Mouse (Mus musculus) cerebellum, adult 9-10 months (tissue): ENCODE results near the gene 4932438H23Rik.
"Not testable (repeated sequence)": the region's sequence is repeated elsewhere in the genome, so short reads cannot be mapped to it uniquely, and the experiment has no call there.

Experiments
- DNase-seq: peaks from one replicate; pipeline ENCODE4 v3.0.0; 2022

4932438H23Rik gene

DNA sequence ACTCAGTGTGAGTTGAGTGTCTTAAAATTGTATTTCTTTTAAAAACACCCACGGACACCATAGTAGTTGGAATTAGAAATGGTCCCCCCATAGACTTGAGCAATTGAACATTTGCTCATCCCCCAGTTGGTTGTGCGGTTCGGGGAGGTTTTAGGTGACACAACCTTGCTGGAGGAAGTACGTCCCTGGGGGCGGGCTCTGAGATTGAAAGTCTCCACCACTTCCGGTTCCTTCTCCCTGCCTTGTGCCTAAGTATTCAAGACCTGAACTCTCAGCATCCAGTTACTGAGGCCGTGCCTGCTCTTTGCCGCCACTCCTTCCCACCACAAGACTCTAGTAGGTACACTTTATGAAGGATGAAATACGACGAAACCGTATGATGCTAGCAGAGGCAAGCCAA lies 2.9 kb upstream of the 4932438H23Rik start:
- DNase-seq, result no peak

DNA sequence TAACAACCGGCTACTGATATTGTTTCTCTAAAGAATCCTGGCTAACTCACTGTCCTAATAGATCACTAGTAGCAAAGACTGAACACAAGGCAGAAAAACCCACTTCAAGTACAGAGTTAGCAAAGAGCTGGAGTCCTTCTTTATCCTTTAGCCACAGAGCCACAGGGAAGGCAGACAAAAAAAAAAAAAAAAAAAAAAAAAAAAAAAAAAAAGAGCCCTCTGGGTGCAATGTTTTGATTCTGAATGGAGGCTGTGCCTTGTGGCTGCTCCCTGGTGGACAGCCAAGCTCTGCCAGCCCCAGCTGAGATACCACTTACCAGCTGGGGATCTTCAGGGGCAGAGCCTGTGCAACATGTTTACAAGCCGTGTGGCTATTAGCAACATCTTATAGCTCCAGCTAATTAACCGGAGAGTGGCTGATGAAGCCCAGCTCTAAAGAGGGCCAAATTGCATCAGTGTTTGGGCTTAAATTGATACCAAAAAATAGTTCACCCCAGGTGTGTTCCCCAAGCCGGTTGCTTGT lies 2.1 kb upstream of the 4932438H23Rik start:
- no peak for DNase-seq

DNA sequence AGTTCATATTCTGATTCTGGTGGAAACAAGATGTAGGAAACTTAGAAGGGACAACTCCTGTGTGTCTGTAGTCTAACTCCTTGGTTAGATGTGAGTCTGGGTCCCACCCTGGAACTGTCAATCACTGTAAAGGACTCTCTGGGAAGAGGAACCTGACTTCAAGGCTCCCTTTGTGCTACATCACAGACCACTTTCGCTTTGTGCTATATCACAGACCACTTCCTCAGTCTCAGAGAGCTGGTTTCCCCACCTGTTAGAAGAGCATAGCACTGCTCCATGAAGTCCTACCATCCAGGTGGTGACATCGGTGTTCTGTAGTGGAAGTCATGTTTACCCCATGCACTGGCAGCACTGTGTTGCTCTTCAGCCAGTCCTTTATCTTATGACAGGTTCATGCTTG lies 1.1 kb upstream of the 4932438H23Rik start:
- DNase-seq, result no peak

- no peak for DNase-seq
Measured at GRCm38 (mm10) chr16:91086642-91087306, 8.1 kb downstream of the 4932438H23Rik start.

GRCm38 (mm10) chr16:91085239-91085825 lies 9.6 kb downstream of the 4932438H23Rik start:
- peak; percentile 50 for DNase-seq

DNA sequence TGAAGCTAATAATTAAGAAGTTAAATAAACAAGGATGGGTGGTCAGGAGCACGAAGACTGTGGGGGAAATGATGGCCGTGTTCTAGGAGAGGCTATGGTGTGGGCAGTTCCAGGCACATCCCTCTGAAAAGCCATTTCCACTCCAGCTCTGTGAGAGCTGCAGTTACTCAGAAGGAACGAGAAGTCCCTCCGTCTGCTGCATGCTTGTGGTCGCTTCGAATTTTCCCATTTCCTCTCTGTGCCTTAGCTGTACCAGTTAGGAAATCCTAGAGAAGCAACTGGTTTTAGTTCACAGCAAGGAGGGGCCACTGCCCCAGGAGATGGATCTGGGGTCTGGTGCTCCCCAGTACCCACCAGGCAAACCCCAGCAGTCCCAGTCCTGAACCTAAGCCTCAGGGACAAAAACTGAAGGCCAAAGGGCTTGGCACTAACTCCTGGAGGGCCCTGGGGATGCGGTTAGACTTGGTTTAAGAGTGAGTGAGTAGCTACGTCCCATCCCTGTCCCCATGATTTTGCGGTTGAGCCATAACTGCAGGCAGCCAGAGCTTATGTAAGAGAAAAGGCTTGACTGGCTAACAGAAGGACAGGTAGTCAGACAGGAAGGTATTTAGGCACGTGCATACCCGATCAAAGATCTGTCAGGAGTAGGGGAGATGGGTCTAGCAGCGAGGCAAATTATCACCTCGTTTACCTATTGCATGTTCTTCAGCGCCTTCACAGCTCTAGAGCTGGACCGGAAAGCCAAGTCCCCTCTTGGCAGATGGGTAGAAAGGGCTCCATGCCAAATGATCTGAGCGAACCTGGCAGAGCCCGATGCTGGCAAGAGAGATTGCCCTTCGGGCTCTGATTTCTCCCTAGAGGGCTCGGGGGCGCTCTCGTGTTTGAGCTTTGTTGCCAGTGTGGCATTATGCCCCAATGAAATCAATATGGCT lies 10.3 kb downstream of the 4932438H23Rik start:
- peak; percentile 95 for DNase-seq

DNA sequence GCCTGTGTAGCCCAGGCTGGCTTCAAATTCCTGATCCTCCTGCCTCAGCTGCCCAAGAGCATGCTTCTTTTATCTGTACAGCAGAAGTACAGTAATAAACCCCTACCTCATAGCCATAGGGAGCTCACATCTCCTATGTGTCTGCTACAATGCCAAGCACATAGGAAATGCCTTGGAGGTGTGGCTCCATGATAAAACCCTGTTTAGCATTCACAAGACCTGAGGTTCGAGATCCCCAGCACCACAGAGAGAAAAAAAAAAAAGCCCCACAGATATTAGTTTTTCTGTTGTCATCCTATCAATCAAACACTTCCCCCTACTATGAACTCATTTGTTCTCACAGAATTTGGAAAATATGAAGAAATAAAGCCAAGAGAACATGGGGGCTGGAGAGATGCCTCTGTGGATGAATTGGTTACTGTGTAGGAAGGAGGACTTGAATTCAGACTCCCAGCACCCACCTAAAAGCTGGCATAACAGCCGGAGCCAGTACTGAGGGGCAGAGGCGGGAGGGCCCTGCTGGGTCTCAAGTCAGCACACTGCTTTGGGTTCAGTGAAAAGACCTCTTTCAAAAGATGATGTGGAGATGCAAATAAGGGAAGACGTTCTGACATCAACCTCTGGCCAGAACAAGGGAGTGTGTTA lies 11.8 kb downstream of the 4932438H23Rik start:
- no peak for DNase-seq

DNA sequence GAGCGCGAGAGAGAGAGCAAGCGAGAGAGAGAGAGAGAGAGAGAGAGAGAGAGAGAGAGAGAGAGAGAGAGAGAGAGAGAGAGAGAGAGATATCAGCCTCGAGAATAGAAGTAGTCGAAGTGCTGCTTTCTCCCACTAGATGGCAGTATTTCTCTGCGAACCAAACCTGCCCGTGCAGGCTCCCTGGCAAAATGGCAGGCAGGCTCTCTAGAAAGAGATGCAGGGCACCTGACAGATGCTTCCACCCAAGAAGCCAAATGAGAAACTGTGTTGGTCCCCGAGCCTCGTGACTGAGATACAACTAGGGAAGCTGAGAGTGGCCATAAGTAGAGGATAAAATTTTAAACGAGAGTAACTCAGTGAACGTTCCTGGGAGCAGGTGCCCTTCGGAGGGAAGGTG lies 13.4 kb downstream of the 4932438H23Rik start:
- DNase-seq, result peak; percentile 89

GRCm38 (mm10) chr16:91076180-91076579 lies 18.7 kb downstream of the 4932438H23Rik start:
- DNase-seq, result no peak

DNA sequence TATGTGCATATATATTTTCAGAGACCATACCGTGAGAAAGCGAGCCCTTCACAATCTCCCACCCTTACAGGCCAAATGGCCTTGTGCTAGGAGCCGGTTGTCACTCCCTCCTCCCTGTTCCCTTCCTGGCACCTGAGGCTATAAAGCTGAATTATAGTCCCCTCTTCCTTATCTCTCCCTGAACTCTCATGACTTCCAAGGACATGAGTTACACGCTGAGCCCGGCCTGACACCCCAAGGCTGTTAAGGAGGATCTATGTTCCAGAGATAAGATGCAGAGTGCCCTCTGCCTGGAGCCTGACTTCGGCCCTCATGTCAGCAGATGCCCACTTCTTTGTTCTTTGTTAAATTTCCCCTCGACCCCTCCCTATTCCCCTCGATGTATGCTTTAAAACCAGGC lies 19.5 kb downstream of the 4932438H23Rik start:
- DNase-seq, result not testable (repeated sequence)

- DNase-seq, result peak; percentile 95
Measured at GRCm38 (mm10) chr16:91073163-91073892, 21.6 kb downstream of the 4932438H23Rik start.

GRCm38 (mm10) chr16:91072256-91072655 lies 22.7 kb downstream of the 4932438H23Rik start:
- DNase-seq, result no peak

GRCm38 (mm10) chr16:91068969-91069368 lies 26.0 kb downstream of the 4932438H23Rik start:
- no peak for DNase-seq

- no peak for DNase-seq
Measured at GRCm38 (mm10) chr16:91067122-91067521, 27.8 kb downstream of the 4932438H23Rik start.

DNA sequence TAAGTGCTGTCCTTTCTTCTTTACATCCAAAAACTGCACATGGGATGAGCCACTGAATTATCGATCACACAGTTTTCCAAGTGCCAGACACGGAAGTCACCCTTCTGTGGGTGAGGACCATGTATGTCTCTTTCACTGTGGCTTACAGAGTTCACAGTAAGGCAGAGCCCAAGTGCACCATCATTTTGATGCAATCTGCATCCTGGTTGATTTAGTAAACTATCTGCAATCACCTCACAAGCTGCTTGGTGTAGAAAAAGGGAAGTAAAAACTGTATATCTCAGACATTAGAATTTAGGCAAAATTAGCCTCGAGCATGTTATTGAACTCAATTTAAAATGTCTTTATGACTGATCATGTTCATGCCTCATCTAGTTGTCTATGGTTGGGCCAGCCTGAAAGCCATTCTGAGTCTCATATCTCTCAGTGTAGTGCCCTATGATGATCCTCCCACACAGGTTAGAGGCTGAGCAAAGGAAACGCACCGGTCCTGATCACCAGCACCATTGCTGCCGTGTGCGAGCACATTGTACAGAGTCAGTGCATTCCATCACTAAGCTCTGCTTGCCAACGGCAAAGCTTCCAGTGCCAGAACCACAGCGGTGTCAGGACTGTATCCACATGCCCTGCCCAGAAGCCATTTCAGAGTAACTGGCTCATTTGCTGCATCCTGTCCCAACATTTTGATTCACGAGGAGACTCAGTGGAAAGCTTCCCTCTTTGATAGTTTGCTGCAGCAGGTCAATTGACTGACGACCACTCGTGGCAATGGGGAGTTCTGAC lies 30.1 kb downstream of the 4932438H23Rik start:
- DNase-seq, result no peak

- no peak for DNase-seq
Measured at GRCm38 (mm10) chr16:91063786-91064185, 31.1 kb downstream of the 4932438H23Rik start.

- DNase-seq, result no peak
Measured at GRCm38 (mm10) chr16:91061531-91062318, 33.2 kb downstream of the 4932438H23Rik start.

GRCm38 (mm10) chr16:91057741-91058140 lies 37.2 kb downstream of the 4932438H23Rik start:
- DNase-seq, result no peak

GRCm38 (mm10) chr16:91057261-91057660 lies 37.7 kb downstream of the 4932438H23Rik start:
- DNase-seq, result no peak

DNA sequence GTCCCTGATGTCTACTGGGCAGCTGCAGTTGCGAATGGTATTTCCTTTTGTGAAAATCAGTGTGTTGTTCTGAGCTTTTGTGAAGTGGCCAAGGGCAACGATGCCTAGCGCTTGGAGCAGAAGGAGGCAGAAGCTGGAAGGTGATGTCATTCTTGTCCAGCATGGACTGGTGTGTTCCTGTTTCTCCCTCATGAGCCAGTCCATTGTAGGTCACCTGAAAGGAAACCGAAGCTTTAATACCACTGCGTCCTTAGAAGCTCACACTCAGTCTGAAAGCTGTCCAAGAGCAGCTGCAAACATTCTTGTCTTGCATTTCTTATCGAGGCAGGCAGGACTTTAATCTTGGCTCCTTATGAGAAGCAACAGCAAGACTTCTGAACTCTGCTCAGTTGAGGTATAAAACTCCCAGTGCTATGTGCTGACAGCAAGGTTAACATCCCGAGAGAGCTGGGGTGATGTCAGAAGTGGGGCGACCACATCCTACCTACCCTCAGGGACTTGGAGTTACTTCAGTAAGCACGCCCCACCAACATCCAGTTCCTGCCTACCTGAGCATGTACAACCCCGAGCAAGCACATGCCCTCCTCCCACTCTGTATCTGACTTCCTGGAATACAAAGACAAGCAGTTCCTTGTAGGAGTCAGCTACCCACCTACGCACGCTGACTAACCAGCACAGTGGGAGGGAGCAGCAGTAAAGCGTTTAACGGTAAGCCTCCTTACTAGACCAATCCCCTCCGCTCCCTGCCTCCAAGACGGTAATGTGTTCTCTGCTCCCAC lies 38.7 kb downstream of the 4932438H23Rik start:
- DNase-seq, result no peak
